Mouse (Mus musculus): ENCODE measurements at regions not wholly inside any gene's neighbourhood (a gene's known extent, or its start where the extent isn't known, plus 50 kb on each side); places are given as distances from the start of the nearest gene placed in this dataset.
A peak's percentile ranks its signal among the peaks of the same experiment; 100 is the strongest.

- no peaks in the 10 kb centered on the region for H3K79me2 ChIP-seq (ENCODE audit: control insufficient read depth, insufficient read depth, low read length, poor library complexity)
- peak; percentile 3 for DNase-seq (ENCODE audit: low read depth, low spot score)
- no peak overlapping the region for H3K27ac ChIP-seq (ENCODE audit: control insufficient read depth, low read depth, low read length)
- no peaks in the 10 kb centered on the region for H3K4me1 ChIP-seq (ENCODE audit: control insufficient read depth in 1 of 2, insufficient read depth in 2 of 2, low read length in 2 of 2)
- no peaks in the 10 kb centered on the region for H3K36me3 ChIP-seq (ENCODE audit: control insufficient read depth in 1 of 2, insufficient read depth in 2 of 2, low read length in 2 of 2)
- no peak overlapping the region for H3K9ac ChIP-seq (ENCODE audit: control insufficient read depth, low read depth, low read length, poor library complexity, severe bottlenecking)
- TF ChIP-seq MAZ (IDR thresholded peaks at IDR 0.05; ENCODE audit: low read depth, low read length) = no peak
- 0 out of 2 replicates have a peak, but pooled peaks have one; percentile 32 for TF ChIP-seq SMC3 (IDR thresholded peaks at IDR 0.05; ENCODE audit: low read depth, low read length)
- TF ChIP-seq ZMIZ1 (IDR thresholded peaks at IDR 0.05; ENCODE audit: low read depth, low read length) = no peak
- TF ChIP-seq POLR2AphosphoS2 (IDR thresholded peaks at IDR 0.05; ENCODE audit: low read length) = no peak
- TF ChIP-seq RAD21 (IDR thresholded peaks at IDR 0.05; ENCODE audit: low read depth, low read length) = peak; percentile 51
- TF ChIP-seq CTCF (IDR thresholded peaks at IDR 0.05 in 2 of 3, conservative IDR thresholded peaks at IDR 0.05 in 1 of 3; ENCODE audit: control insufficient read depth in 1 of 3, insufficient read depth in 1 of 3, low read depth in 2 of 3, low read length in 3 of 3, poor library complexity in 1 of 3, severe bottlenecking in 1 of 3) = peak in 1 of 3 experiments; percentile 46; a peak in 3 of 6 replicates
- TF ChIP-seq ZC3H11A (IDR thresholded peaks at IDR 0.05; ENCODE audit: low read depth, low read length) = peak; percentile 22; the same call in 1 of the 2 replicates
- H3K9me3 ChIP-seq (replicated peaks; ENCODE audit: insufficient read depth, low read length) = no peaks in the 10 kb centered on the region
- no peaks in the 10 kb centered on the region; a peak in 1 of 4 replicates for H3K27me3 ChIP-seq (ENCODE audit: control insufficient read depth in 1 of 2, insufficient read depth in 2 of 2, low read length in 2 of 2)
- no peak overlapping the region for H3K4me3 ChIP-seq (ENCODE audit: control insufficient read depth in 1 of 2, insufficient read depth in 1 of 2, low read depth in 2 of 2, low read length in 2 of 2)
Measured at GRCm38 (mm10) chr2:78021905-78022304, 75.7 kb upstream of the Cwc22 start.

- no peak for DNase-seq (ENCODE audit: low read depth, low spot score)
- Histone ChIP-seq H3K9me3 (replicated peaks; ENCODE audit: insufficient read depth, low read length) (no peaks in the 10 kb centered on the region), H3K4me1 (ENCODE audit: control insufficient read depth in 1 of 2, insufficient read depth in 2 of 2, low read length in 2 of 2) (no peaks in the 10 kb centered on the region), H3K4me3 (ENCODE audit: control insufficient read depth in 1 of 2, insufficient read depth in 1 of 2, low read depth in 2 of 2, low read length in 2 of 2) (no peak overlapping the region), H3K36me3 (ENCODE audit: control insufficient read depth in 1 of 2, insufficient read depth in 2 of 2, low read length in 2 of 2) (no peaks in the 10 kb centered on the region), H3K79me2 (ENCODE audit: control insufficient read depth, insufficient read depth, low read length, poor library complexity) (no peaks in the 10 kb centered on the region), H3K27ac (ENCODE audit: control insufficient read depth, low read depth, low read length) (no peak overlapping the region), H3K27me3 (ENCODE audit: control insufficient read depth in 1 of 2, insufficient read depth in 2 of 2, low read length in 2 of 2) (no peaks in the 10 kb centered on the region; a peak in 1 of 4 replicates), H3K9ac (ENCODE audit: control insufficient read depth, low read depth, low read length, poor library complexity, severe bottlenecking) (no peak overlapping the region)
- TF ChIP-seq HCFC1 (IDR thresholded peaks at IDR 0.05; ENCODE audit: low read depth, low read length) = no peak
- TF ChIP-seq BHLHE40 (IDR thresholded peaks at IDR 0.05; ENCODE audit: borderline replicate concordance, low read depth, low read length) = no peak
Measured at GRCm38 (mm10) chr2:78021356-78021900, 75.3 kb upstream of the Cwc22 start.

- no peak overlapping the region for H3K9ac ChIP-seq (ENCODE audit: control insufficient read depth, low read depth, low read length, poor library complexity, severe bottlenecking)
- H3K27me3 ChIP-seq (ENCODE audit: control insufficient read depth in 1 of 2, insufficient read depth in 2 of 2, low read length in 2 of 2) = no peaks in the 10 kb centered on the region; a peak in 1 of 4 replicates
- H3K27ac ChIP-seq (ENCODE audit: control insufficient read depth, low read depth, low read length) = no peak overlapping the region
- TF ChIP-seq JUND (IDR thresholded peaks at IDR 0.05; ENCODE audit: low read depth, low read length) = no peak
- TF ChIP-seq RAD21 (IDR thresholded peaks at IDR 0.05; ENCODE audit: low read depth, low read length) = no peak
- TF ChIP-seq TBP (IDR thresholded peaks at IDR 0.05; ENCODE audit: low read depth, low read length) = no peak
- no peak for TF ChIP-seq CTCF (IDR thresholded peaks at IDR 0.05 in 2 of 3, conservative IDR thresholded peaks at IDR 0.05 in 1 of 3; ENCODE audit: control insufficient read depth in 1 of 3, insufficient read depth in 1 of 3, low read depth in 2 of 3, low read length in 3 of 3, poor library complexity in 1 of 3, severe bottlenecking in 1 of 3)
- no peak for TF ChIP-seq ZMIZ1 (IDR thresholded peaks at IDR 0.05; ENCODE audit: low read depth, low read length)
- TF ChIP-seq NELFE (IDR thresholded peaks at IDR 0.05; ENCODE audit: low read depth, low read length) = no peak
- no peak for TF ChIP-seq MAFK (IDR thresholded peaks at IDR 0.05; ENCODE audit: borderline replicate concordance, low read depth, low read length)
- TF ChIP-seq ZNF384 (IDR thresholded peaks at IDR 0.05; ENCODE audit: low read depth, low read length) = no peak
- TF ChIP-seq BHLHE40 (IDR thresholded peaks at IDR 0.05; ENCODE audit: borderline replicate concordance, low read depth, low read length) = no peak
- no peak for TF ChIP-seq TCF12 (IDR thresholded peaks at IDR 0.05; ENCODE audit: low read depth, low read length)
- no peak for TF ChIP-seq RCOR1 (IDR thresholded peaks at IDR 0.05; ENCODE audit: low read depth, low read length)
- no peak for TF ChIP-seq POLR2AphosphoS2 (IDR thresholded peaks at IDR 0.05; ENCODE audit: low read length)
- TF ChIP-seq GATA1 (IDR thresholded peaks at IDR 0.05; ENCODE audit: low read depth, low read length) = no peak
- no peak for TF ChIP-seq USF1 (IDR thresholded peaks at IDR 0.05; ENCODE audit: low read depth, low read length)
- no peak for TF ChIP-seq NRF1 (IDR thresholded peaks at IDR 0.05; ENCODE audit: insufficient read depth, low read depth, low read length, poor library complexity, severe bottlenecking)
- TF ChIP-seq HCFC1 (IDR thresholded peaks at IDR 0.05; ENCODE audit: low read depth, low read length) = no peak
- no peak for TF ChIP-seq MXI1 (IDR thresholded peaks at IDR 0.05; ENCODE audit: low read depth, low read length)
- no peaks in the 10 kb centered on the region for H3K9me3 ChIP-seq (replicated peaks; ENCODE audit: insufficient read depth, low read length)
- no peaks in the 10 kb centered on the region for H3K4me1 ChIP-seq (ENCODE audit: control insufficient read depth in 1 of 2, insufficient read depth in 2 of 2, low read length in 2 of 2)
- H3K36me3 ChIP-seq (ENCODE audit: control insufficient read depth in 1 of 2, insufficient read depth in 2 of 2, low read length in 2 of 2) = no peaks in the 10 kb centered on the region
- H3K79me2 ChIP-seq (ENCODE audit: control insufficient read depth, insufficient read depth, low read length, poor library complexity) = no peaks in the 10 kb centered on the region
- no peak overlapping the region for H3K4me3 ChIP-seq (ENCODE audit: control insufficient read depth in 1 of 2, insufficient read depth in 1 of 2, low read depth in 2 of 2, low read length in 2 of 2)
- DNase-seq (ENCODE audit: low read depth, low spot score) = no peak
Measured at GRCm38 (mm10) chr2:78020516-78020915, 74.3 kb upstream of the Cwc22 start.
